ENCODE assay signal across 8 mouse cellular contexts in the genomic region with DNA sequence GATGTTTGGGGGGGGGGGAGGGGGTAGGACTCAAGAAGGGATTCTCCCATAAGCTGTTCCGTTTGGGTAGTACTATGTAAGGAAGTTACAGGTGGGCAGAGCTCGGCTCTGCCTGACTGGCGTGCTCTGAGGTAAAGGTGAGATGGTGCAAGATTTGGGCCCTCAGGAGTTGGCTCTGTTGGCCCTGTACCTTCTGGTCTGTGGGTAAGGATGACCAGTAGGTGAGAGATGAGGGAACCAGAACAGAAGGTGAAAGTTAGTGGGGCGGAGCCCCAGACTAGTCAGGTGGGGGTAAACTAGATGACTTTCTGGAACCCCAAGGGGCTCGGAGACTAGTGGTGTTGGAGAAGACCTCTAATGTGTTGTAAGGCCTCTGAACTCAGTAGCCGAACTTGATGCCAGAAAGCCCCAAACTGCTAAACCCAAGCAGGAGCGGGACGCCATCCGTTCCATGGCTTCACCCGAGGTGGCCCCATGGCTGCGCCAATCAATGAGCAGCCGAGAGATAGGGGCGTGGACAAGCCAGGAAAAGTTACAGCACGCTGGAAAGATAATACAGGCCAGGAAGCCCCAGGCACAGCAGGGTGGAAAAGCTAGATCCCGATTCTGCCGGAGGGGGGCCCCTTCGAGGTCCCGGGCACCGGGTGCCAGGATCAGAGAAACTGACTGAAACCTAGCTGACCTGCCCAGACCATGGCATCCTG. TPM values are rescaled to one million over a fixed set of nuclear protein-coding genes. Genes with fewer than 3 reads are reported as not detected.
DNase-seq lines count a peak whose midpoint lies in the region; ATAC-seq lines count a peak whose summit lies in the region.

No protein-coding gene starts in this region.

- H3K4me3 ChIP-seq in forebrain, embryonic 13.5 days, result peak overlapping the region; percentile 27

- peaks cover 13% of the 10 kb centered on the region for H3K4me1 ChIP-seq in forebrain, embryonic 13.5 days

- peak overlapping the region; percentile 37 for H3K9ac ChIP-seq in forebrain, embryonic 13.5 days

- WGBS in forebrain, embryonic 13.5 days, result 18% methylated on average over 19 of the region's 19 CpGs

- peaks cover 10% of the 10 kb centered on the region for H3K36me3 ChIP-seq in forebrain, embryonic 13.5 days (ENCODE audit: poor library complexity, severe bottlenecking)

- intact Hi-C loops in heart, postnatal 36 days (cut with DNase I), result no loop called here

- H3K9me3 ChIP-seq in forebrain, embryonic 13.5 days (replicated peaks), result no peaks in the 10 kb centered on the region; the same call in 1 of the 2 replicates

- H3K27ac ChIP-seq in forebrain, embryonic 13.5 days, result no peak overlapping the region

- DNase-seq in thymus, postnatal 14 days, result peak; percentile 42
- DNase-seq in thymus, postnatal 10 days (ENCODE audit: low spot score in 2 of 2), result no peak
- DNase-seq in heart, postnatal 36 days, result peak; percentile 63 to 67
- peak; percentile 67 to 77 for DNase-seq in kidney, postnatal 36 days
- DNase-seq in spleen, postnatal 10 days (ENCODE audit: low spot score in 2 of 2), result peak; percentile 57 to 66
- DNase-seq in layer of hippocampus, adult 18-20 months (ENCODE audit: low spot score in 2 of 2), result no peak

- peaks cover 3% of the 10 kb centered on the region; the same call in 1 of the 2 replicates for H3K27me3 ChIP-seq in forebrain, embryonic 13.5 days

- peak overlapping the region; percentile 60 for H3K4me2 ChIP-seq in forebrain, embryonic 13.5 days

- ATAC-seq in forebrain, embryonic 13.5 days, result no peak; the same call in 1 of the 2 replicates
- peak; percentile 60 for ATAC-seq in megakaryocyte, adult 5-6 weeks (ENCODE audit: poor library complexity, severe bottlenecking)

RNA-seq across cellular contexts. Expression of a gene that starts 6.1 kb away (rescaled TPM):
- 1.4 and 1.9 TPM in 2 replicates for polyA plus RNA-seq in forebrain, embryonic 13.5 days (2015; fragmentation: Nextera tagmentation; extraction: Ambion mirVana)
- 1 to 10 TPM; 5.4 to 7.1 TPM for total RNA-seq in heart, postnatal 36 days (2021)
- 3.1 and 7.8 TPM in 2 replicates for total RNA-seq in megakaryocyte, adult 5-6 weeks (2015)
- 4.6 and 5.4 TPM in 2 replicates for total RNA-seq in megakaryocyte, adult 5-6 weeks (2017)
- total RNA-seq in layer of hippocampus, adult 18-20 months (2021), result under 1 TPM in 1 of 2 experiments, not detected in 1; 0.89 TPM

RNA-seq across cellular contexts. Expression of a gene that starts 13.1 kb away (rescaled TPM):
- polyA plus RNA-seq in forebrain, embryonic 13.5 days (2015; fragmentation: Nextera tagmentation; extraction: Ambion mirVana), result 5.0 and 5.6 TPM in 2 replicates
- 10 to 100 TPM in 1 of 2 experiments, 1 to 10 TPM in 1; 8.7 to 10.4 TPM for total RNA-seq in heart, postnatal 36 days (2021)
- total RNA-seq in megakaryocyte, adult 5-6 weeks (2015), result 11.1 and 11.9 TPM in 2 replicates
- total RNA-seq in megakaryocyte, adult 5-6 weeks (2017), result 9.3 and 11.8 TPM in 2 replicates
- total RNA-seq in layer of hippocampus, adult 18-20 months (2021), result 10 to 100 TPM; 21.6 to 23.3 TPM

RNA-seq across cellular contexts. Expression of a gene that starts 19.0 kb away (rescaled TPM):
- polyA plus RNA-seq in forebrain, embryonic 13.5 days (2015; fragmentation: Nextera tagmentation; extraction: Ambion mirVana), result 56.3 and 63.2 TPM in 2 replicates
- total RNA-seq in heart, postnatal 36 days (2021), result 10 to 100 TPM; 82.9 to 92.8 TPM
- total RNA-seq in megakaryocyte, adult 5-6 weeks (2015), result 91.3 and 102 TPM in 2 replicates
- 69.3 and 90.7 TPM in 2 replicates for total RNA-seq in megakaryocyte, adult 5-6 weeks (2017)
- total RNA-seq in layer of hippocampus, adult 18-20 months (2021), result 100 to 1,000 TPM; 132 to 133 TPM

RNA-seq across cellular contexts. Expression of a gene that starts 28.3 kb away (rescaled TPM):
- polyA plus RNA-seq in forebrain, embryonic 13.5 days (2015; fragmentation: Nextera tagmentation; extraction: Ambion mirVana), result 0.42 TPM in 1 of 2 replicates, not detected in the other
- not detected for total RNA-seq in heart, postnatal 36 days (2021)
- 0.71 TPM in 1 of 2 replicates, not detected in the other for total RNA-seq in megakaryocyte, adult 5-6 weeks (2015)
- not detected in 2 replicates for total RNA-seq in megakaryocyte, adult 5-6 weeks (2017)
- under 1 TPM; 0.53 to 0.59 TPM for total RNA-seq in layer of hippocampus, adult 18-20 months (2021)

RNA-seq across cellular contexts. Expression of a gene that starts 42.2 kb away (rescaled TPM):
- polyA plus RNA-seq in forebrain, embryonic 13.5 days (2015; fragmentation: Nextera tagmentation; extraction: Ambion mirVana), result 0.40 and 0.47 TPM in 2 replicates
- total RNA-seq in heart, postnatal 36 days (2021), result 10 to 100 TPM; 51.4 to 52.3 TPM
- total RNA-seq in megakaryocyte, adult 5-6 weeks (2015), result 0.98 and 1.2 TPM in 2 replicates
- 0.55 and 1.8 TPM in 2 replicates for total RNA-seq in megakaryocyte, adult 5-6 weeks (2017)
- 1 to 10 TPM in 1 of 2 experiments, under 1 TPM in 1; 0.74 to 1.5 TPM for total RNA-seq in layer of hippocampus, adult 18-20 months (2021)

Comparison
In these comparisons a context has a peak if more than half of its experiments do, and no peak if none do; other contexts are left out.
1. DNase-seq: peak in thymus, postnatal 14 days (single experiment), heart, postnatal 36 days (2 of 2), kidney, postnatal 36 days (2 of 2) and spleen, postnatal 10 days (2 of 2); none in thymus, postnatal 10 days (0 of 2) and layer of hippocampus, adult 18-20 months (0 of 2).